Mouse (Mus musculus): ENCODE measurements at regions not wholly inside any gene's neighbourhood (a gene's known extent, or its start where the extent isn't known, plus 50 kb on each side); places are given as distances from the start of the nearest gene placed in this dataset.
A peak's percentile ranks its signal among the peaks of the same experiment; 100 is the strongest.
"Not testable (repeated sequence)": the region's sequence is repeated elsewhere in the genome, so short reads cannot be mapped to it uniquely, and the experiment has no call there.

DNA sequence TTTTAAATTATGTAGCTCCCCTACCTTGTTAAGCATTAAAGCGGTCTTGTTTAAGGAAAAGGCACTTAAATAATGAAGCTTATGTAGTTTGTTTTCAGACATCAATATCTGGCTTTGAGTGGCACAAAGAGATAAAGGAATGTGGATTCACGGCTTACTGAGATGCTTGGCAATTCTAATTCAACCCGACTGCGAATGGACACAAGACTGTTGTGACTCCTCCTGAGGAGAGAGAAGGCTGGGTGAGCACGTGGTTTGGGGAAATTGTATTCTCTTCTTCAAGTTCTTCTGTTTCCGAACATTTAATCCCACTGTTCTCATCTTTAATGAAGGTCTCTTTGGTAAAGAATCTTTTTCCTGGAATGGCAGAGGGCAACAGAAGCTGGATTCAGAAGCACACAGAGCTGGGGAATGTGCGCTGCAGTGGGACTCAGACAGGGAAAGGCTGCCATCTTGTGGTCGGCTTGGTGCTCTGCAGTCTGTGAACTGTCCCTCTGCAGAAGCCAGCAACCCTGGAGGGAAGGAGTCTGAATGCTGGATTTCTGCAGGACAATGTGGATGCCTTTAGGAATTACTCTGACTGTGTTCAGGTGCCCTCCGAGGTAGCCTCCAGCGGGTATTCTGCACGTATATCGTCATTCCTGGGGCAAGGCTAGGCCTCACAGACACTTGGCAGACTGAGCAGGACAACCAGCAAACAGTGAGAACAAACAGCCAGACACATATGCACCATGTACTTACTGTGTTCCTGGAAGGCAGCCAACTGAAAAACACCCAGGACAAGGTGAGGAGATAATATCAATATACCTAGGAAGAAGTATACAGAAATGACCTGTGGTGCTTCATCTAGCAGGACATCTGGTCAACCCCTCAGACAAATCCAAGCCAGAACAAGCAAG is 54.0 kb upstream of the Pax1 start:
- DNase-seq = peak; percentile 80

DNA sequence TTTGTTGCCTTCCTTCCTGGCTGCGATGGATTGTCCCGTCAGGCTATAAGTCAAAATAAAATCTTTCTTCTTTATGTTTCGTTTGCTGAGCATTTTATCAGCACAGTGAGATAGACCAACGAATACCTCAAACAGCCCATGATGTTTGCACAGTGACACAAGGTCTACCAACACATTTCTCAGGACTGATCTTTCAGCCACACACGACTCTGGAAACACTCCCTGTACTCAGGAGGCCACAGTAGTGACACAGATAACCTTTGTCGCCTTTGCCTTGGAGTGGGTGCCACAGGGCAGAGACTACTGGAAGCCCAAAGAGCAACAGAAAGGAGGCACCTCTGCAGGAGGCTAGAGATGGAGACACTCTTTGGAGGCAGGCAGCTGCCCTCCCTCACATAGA is 55.0 kb upstream of the Pax1 start:
- DNase-seq = no peak

DNA sequence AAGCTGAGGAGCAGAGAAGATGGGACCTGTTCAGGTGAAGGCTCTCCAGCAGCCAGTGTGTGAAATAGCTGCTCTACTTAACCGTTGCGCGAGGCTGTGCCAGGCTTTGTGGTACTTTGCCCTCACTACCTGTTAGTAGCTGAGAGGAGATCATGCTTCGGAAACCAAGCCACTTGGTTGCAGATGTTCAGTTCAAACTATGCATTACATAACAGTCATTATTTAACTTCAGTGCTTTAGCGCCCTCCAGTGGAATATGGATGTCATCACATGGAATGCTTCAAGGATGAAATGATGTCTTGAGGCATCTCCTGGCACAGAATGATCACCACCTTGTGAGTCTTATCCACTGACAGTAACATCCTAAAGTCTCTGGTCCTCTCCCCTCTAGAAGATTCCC is 56.5 kb upstream of the Pax1 start:
- DNase-seq = peak; percentile 43

DNA sequence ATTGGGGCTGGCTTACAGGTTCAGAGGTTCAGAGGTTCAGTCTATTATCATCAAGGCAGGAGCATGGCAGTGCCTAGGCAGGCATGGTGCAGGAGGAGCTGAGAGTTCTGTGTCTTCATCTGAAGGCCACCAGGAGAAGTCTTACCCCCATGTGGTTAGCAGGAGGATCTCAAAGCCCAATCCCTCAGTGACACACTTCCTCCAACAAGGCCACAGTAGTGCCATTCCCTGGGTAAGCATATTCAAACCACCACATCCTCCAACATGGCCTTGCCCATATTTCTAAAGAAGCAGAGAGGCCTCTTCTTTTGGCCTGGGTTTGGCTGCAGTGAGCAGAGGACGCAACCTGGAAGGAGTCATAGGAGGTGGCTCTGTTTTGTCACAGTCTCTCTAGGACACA is 61.2 kb upstream of the Pax1 start:
- no peak for DNase-seq

DNA sequence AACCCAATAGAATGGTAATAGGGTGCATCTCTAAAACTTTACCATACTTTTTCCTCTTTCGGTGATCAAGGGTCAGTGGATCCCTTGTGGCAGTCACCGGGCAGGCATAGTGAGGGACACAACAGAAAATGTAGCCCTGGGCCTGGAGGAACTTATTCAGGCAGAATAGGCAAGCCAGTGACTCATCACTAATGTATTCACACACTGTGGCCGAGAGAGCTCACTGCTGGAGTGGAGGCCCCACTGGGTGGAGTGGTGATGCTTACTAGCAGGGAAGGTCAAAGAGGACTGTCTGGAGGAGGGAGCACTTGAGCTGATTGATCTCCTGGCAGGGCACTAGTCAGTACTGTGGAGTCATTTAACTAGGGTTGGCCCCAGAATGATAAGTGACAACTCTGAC is 62.4 kb upstream of the Pax1 start:
- DNase-seq = no peak

DNA sequence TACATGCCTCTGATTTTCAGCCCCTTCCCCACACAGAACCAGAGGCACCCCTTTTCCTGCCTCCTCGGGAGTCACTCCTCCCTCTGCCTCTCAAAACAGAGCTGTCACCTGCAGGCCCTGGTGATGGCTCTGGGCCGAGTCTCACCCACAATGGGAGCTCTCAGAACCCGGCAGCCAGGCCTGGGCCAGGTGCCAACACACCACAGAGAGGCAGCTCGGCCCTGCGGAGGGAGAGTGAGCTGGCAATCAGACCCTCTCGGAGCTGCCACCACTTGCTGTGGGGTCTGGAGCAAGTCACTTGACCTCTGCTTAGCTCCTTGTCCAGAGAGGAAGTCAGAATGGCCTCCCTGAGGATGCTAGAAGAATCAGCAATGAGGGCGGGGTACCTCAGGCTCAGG is 63.2 kb upstream of the Pax1 start:
- DNase-seq = peak; percentile 73

DNA sequence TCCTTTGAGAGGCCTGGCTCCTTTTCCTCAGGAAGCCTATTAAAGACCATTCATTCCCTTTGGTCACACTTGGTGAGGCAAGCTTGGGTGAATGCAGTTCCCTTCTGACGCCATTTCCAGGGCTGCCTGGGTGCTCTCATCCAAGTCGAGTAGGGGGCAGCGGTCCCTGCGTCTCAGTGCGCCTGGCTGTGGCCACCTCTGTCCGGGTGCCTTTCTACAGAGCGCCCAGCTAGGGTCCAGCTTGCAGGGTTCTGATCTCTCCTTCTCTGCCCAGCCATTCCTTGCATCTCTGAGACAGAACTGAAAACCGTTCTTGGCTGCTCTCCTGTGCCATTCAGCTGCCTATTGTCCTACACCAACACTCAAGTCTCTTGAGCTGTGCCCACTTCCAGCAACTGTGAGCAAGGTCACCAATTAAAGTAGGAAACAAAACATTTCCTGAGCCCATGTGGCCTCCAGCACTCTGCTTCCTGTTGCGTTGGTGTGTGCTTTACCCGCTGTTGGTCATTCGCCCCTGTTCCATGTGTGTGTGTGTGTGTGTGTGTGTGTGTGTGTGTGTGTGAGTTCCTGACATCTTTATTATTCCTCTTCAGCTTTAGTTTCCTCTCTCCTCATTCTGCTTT is 63.7 kb upstream of the Pax1 start:
- DNase-seq = peak; percentile 10

DNA sequence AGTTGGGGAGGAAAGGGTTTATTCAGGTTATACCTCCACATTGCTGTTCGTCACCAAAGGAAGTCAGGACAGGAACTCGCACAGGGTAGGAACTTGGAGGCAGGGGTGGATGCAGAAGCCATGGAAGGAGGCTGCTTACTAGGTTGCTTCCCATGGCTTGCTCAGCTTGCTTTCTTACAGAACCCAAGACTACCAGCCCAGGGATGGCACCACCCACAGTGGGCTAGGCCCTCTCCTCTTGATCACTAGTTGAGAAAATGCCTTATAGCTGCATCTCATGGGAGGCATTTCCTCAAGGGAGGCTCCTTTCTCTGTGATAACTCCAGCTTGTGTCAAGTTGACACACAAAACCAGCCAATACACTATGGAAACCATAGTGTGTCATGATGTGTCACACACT is 66.8 kb upstream of the Pax1 start:
- not testable (repeated sequence) for DNase-seq

DNA sequence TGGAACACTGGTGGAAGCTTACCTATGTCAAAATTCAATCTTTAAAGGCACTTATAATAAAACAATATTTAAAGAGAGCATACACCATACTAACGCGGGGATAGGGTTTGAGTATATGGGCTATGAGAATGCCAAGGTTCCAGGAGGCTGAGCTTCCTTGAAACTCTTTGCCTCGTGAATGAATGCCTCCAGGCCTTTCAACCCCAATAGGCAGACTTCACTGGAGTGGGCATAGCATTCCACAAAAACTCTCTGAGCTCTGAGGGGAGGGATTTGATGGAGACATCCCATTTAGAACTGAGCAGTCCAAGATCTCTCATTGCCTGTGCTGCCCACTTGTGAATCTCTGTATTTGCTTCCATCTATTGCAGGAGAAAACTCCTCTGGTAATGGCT is 68.4 kb upstream of the Pax1 start:
- DNase-seq = no peak

DNA sequence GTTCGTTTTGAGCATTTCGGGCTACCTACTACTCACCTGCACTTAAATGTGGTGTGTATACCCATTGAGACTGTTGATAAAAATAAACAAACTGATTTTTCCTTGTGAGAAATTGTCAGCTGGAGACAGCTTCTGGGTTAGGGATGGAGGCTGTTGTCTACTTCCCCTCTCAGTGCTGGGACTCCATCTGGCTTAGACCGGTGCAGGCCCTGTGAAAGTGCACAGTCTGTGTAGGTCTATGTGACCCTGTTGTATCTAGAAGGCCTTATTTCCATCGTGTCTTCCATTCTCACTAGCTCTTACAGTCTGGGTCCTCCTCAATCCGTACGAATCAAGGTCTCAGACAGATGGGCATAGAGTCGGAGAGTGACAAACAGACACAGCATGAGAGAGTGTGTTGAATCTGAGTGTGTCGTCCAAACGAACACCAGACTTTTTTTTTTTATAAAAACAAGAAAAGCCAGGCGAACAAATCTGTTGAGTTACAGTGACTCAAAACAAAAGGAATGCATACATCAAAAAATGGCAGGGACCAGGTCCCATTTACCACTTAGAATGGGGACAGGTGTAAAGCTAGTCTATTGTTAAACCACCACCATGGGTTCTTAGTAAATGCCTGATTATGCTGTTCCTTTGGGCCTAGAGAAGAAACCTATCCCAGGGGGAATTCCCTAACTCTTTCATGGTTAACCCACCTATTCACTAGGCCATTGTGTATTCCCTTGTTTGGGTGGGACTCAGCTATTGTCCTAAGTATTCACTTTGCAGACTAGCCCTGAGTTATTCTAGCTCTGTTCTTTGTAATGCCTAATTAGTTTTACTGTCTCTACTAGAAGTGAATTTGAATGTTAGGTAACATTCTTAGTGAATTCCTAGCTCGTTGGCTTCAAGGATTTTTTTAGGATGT is 69.1 kb upstream of the Pax1 start:
- DNase-seq = no peak

DNA sequence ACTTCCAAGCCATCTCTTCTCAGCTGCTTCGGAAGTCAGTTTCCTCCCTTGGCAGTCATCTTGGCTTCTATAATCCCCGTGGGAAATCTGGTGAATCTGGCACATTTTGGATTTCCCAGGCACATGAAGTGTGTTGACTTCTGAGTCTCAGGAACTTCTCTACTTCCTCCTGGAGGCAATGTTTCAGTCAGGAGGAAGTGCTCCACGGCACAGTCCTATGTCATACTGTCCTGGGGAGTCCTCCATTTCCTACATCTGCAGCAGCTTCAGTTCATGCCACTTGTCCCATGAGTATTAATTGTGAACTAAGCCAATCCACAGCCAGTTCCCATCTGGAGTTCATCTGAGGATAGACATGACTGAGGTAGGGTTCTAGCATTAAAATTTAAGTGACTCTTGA is 78.3 kb upstream of the Pax1 start:
- no peak for DNase-seq

DNA sequence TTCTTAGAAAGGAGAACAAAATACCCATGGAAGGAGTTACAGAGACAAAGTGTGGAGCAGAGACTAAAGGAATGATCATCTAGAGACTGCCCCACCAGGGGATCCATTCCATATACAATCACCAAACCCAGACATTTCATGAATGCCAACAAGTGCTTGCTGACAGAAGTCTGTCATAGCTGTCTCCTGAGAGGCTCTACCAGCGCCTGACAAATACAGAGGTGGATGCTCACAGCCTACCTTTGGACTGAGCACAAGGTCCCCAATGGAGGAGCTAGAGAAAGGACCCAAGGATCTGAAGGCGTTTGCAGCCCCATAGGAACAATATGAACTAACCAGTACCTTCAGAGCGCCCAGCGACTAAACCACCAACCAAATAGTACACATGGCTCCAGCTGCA is 83.6 kb upstream of the Nkx2-2 start:
- no peak for DNase-seq

DNA sequence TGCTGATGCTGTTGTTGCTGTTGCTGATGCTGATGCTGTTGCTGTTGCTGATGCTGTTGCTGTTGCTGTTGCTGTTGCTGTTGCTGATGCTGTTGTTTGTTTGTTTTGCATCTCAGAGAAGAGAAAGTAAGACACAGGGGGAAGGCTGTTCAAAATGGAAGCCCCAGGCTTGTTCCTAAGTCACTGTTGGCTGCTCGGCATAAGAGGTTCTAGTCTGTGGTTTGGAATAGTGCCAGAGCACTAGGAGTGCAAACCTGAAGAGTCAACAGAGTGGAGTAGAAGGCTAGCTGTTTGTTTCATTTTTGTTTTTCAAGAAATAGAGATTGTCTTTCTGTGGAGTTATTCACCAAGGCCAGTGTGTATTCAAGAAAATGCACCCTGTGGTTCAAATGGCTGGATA is 75.1 kb upstream of the Nkx2-2 start:
- no peak for DNase-seq

DNA sequence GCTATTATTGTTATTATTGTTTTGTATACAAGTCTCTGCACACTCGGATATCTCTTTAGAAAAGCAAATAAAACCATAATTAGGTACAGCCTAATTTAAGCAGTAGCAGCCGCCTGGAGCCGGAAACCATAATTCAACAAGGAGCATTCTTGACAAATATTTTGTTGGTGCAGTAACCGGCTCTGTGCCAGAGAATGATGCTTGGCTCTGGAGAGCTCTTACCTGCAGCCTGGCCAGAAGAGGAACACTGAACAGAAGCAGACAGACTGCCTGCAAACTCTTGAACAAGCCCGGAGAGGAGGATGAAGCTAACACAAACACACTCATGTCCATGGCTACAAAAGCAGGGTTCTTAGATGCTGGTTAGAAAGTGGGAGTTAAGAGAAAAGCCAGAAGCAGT is 73.9 kb upstream of the Nkx2-2 start:
- DNase-seq = no peak

DNA sequence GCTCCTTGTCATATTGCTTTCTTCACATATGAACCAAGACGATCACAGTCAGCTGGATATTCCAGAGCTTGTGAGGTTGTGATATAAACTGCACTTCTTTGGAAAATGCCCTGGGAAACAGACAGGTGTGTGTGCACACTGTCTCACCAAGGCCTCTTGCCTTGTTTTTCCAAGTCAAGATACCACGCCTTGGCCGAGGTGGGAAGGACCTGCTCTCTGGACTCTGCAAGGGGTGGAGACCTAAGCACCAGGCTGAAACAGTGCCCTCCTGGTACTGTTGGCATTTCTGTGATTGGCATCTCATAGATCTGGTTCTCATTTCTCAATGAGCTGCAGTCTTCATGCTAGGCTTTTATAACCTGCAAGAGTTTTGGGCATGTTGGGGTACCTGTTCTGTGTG is 73.2 kb upstream of the Nkx2-2 start:
- no peak for DNase-seq

DNA sequence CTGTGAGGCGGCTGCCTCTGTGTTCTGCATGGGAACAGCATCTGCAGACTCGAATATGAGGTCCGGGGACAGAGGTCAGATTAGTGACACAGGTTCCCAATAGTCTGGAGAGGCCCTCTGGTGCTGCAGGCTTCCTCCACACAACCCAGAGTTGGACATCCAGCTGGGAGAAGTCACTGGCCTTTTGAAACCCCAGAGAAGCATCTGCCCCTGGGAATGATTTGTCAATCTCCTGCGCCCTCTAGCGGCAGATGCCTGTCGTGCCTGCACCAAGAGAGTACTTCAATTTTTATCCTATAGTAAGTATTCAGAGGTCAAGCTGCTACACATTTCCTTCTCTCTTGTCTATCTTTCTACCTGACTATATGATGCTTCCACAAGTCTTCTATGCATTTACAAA is 62.7 kb upstream of the Nkx2-2 start:
- peak; percentile 81 for DNase-seq

DNA sequence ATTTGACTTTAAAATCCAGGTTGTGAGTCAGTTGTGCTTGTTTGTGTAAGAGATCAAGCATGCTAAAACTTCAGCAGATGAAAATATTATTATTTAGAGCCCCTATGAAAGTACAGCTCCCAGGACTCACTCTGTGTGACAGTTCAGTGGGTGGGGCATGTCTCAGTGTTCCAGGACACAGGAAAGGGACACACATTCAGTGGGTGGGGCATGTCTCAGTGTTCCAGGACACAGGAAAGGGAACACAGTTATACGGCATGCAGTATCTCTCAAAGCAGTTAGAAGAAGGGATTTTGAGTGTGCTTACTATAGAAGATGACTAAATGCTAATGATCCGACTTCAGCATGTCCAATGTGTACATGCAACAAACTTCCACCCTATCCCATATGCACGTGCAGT is 60.9 kb upstream of the Nkx2-2 start:
- DNase-seq = no peak

DNA sequence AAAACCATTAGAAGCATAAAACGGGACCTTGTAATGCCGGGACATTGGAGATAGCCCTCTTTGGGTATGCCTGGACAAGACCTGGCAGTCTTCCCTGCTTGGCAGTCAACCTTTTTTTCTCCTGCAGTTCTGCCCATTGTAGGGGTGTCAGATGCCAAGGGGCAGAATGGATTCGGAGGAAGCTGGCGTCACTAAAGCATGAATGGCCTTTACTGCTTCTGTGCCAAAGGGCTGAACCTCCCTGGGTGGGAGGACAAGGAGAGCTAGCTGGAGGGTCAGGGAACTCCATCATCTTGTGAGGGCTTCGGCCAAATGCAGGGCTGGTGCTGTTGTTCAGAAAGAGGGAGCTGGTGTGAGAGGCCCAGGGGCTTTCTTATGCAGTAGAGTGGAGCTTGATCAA is 60.1 kb upstream of the Nkx2-2 start:
- no peak for DNase-seq

DNA sequence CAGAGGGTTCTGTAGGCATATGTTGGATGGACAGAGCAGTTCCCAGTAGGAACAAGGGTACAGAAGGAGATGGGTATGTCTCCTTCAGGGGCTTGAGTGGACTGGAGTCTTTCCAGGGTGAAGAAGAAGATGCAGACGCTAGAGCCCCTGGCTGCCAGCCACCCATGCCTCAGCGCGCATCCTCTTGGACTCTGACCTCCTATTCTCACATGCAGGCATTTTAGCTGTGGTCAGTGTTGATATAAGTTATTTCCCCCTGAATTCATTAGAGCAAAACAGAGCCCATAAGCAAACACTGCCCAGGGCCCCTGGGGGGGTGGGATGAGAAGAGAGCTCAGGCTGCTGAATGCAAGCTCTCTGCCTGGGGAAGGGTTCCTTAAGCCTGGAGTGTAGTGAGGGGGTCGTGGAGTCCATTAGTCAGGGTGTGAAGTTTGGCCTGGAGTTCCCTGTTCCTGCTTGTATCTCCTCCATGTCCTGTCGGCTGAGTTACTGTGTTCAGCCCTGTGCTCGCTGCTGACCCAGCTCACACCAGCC is 54.0 kb upstream of the Nkx2-2 start:
- DNase-seq = peak; percentile 46

DNA sequence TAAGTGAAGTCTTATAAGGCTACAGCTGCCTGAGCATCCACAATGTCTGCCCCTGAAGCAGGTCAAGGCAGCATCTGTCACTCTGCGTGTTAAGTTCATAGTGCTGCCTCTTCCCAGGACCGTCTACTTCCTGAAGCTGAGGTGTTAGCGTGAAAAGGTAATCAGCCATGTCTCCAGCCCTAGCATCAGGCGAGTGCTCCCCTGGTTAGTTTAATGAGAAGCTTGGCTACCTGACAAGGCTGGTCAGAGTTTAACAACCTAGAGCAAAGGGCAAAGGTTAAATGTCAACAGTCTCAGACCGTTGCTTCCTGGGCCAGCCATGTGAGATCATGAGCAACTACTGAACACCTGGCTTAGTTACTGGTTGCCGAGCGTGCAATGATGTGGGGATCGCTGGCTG is 53.2 kb upstream of the Nkx2-2 start:
- DNase-seq = no peak

DNA sequence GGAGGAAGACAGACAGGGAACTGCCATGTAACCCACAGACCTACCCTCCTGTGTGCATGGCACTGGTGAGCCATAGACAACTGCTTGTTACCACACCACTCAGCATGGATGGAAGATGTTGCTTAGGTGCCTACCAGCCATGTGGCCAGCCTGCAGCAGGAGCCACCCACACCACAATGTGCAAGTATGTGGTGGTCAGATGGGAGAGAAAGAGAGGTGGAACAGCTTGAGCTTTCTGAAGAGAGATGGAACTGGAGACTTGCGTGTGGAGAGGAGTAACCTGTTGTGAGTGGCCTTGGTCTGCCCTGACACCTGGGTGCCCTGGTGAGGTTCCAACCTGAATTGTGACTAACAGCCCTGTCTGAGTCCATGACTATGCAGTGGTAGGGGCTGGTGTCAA is 50.4 kb upstream of the Nkx2-2 start:
- no peak for DNase-seq

Measured in kidney, postnatal 10 days (tissue).